Mouse (Mus musculus) MEL (cell line): ENCODE data around the gene Gm20388.

Experiments used
- CTCF ChIP-seq, 3 experiments: IDR thresholded peaks in 2 of 3; conservative IDR thresholded peaks in 1 of 3; 2 replicates each; pipeline ENCODE4 v1.5.1; 2011 to 2012; ENCODE audit warnings: low read length in 3 of 3, low read depth in 2 of 3, mild to moderate bottlenecking in 2 of 3, improper control_type of control experiment in 1 of 3, inconsistent platforms in 1 of 3, mixed read lengths in 1 of 3, moderate library complexity in 1 of 3; ENCODE audit not compliant: control insufficient read depth in 1 of 3, insufficient read depth in 1 of 3, poor library complexity in 1 of 3, severe bottlenecking in 1 of 3
- E2F4 ChIP-seq: IDR thresholded peaks from 2 replicates; pipeline ENCODE4 v1.6.1; 2011; ENCODE audit warnings: low read depth, low read length, improper control_type of control experiment, borderline replicate concordance
- EP300 ChIP-seq, 2 experiments: IDR thresholded peaks; 2 replicates each; pipeline ENCODE4 v1.6.1; 2011; ENCODE audit warnings: improper control_type of control experiment in 2 of 2, low read length in 2 of 2, low read depth in 1 of 2, mild to moderate bottlenecking in 1 of 2
- GATA1 ChIP-seq: IDR thresholded peaks from 2 replicates; pipeline ENCODE4 v1.6.1; 2011; ENCODE audit warnings: low read depth, low read length, improper control_type of control experiment
- HCFC1 ChIP-seq: IDR thresholded peaks from 2 replicates; pipeline ENCODE4 v1.6.1; 2012; ENCODE audit warnings: low read depth, mild to moderate bottlenecking, inconsistent platforms, low read length, improper control_type of control experiment, moderate library complexity
- MAFK ChIP-seq: IDR thresholded peaks from 2 replicates; pipeline ENCODE4 v1.6.1; 2011; ENCODE audit warnings: low read depth, mild to moderate bottlenecking, low read length, improper control_type of control experiment, borderline replicate concordance
- NELFE ChIP-seq: IDR thresholded peaks from 2 replicates; pipeline ENCODE4 v1.6.1; 2011; ENCODE audit warnings: low read depth, low read length, improper control_type of control experiment
- POLR2A ChIP-seq, 2 experiments: IDR thresholded peaks; 2 replicates each; pipeline ENCODE4 v1.6.1; 2011 to 2012; ENCODE audit warnings: low read length in 2 of 2, mild to moderate bottlenecking in 2 of 2, control low read depth in 1 of 2, improper control_type of control experiment in 1 of 2, low read depth in 1 of 2, moderate library complexity in 1 of 2; ENCODE audit not compliant: control insufficient read depth in 1 of 2, insufficient read depth in 1 of 2, poor library complexity in 1 of 2
- RCOR1 ChIP-seq: IDR thresholded peaks from 2 replicates; pipeline ENCODE4 v1.6.1; 2012; ENCODE audit warnings: low read depth, mild to moderate bottlenecking, inconsistent platforms, low read length, improper control_type of control experiment
- USF1 ChIP-seq: IDR thresholded peaks from 2 replicates; pipeline ENCODE4 v1.6.1; 2014; ENCODE audit warnings: low read depth, mild to moderate bottlenecking, inconsistent platforms, low read length, improper control_type of control experiment, moderate library complexity
- ZKSCAN1 ChIP-seq: IDR thresholded peaks from 2 replicates; pipeline ENCODE4 v1.6.1; 2012; ENCODE audit warnings: low read depth, mild to moderate bottlenecking, inconsistent platforms, low read length, improper control_type of control experiment, moderate library complexity

- TF ChIP-seq MAFK (no peak), HCFC1 (no peak), RCOR1 (no peak), EP300 (IDR thresholded peaks at IDR 0.05; ENCODE audit: low read depth in 1 of 2, low read length in 2 of 2) (no peak), CTCF (IDR thresholded peaks at IDR 0.05 in 2 of 3, conservative IDR thresholded peaks at IDR 0.05 in 1 of 3; ENCODE audit: control insufficient read depth in 1 of 3, insufficient read depth in 1 of 3, low read depth in 2 of 3, low read length in 3 of 3, poor library complexity in 1 of 3, severe bottlenecking in 1 of 3) (no peak), NELFE (no peak), POLR2A (IDR thresholded peaks at IDR 0.05; ENCODE audit: control insufficient read depth in 1 of 2, insufficient read depth in 1 of 2, low read depth in 1 of 2, low read length in 2 of 2, poor library complexity in 1 of 2) (no peak), USF1 (no peak), E2F4 (no peak), ZKSCAN1 (no peak), GATA1 (no peak)
These were observed 354.8 kb downstream of the Gm20388 start for GRCm38 (mm10) chr8:120265471-120265870.
